Mouse (Mus musculus) limb, embryonic 12.5 days (tissue): Measurements from ENCODE around the gene Tdrd7. TPM values are rescaled to one million over a fixed set of nuclear protein-coding genes. Genes with fewer than 3 reads are reported as not detected.

Experiments
- ATAC-seq: fragments of 200-750 bp; cut with Nextera tagmentation; 2 replicates; pipeline ENCODE4 v1.8.0; 2017; ENCODE audit warnings: low read depth, moderate TSS enrichment; ENCODE audit not compliant: insufficient number of reproducible peaks, insufficient read depth, low FRiP score, low TSS enrichment
- H3K27ac ChIP-seq: fragments of 300-500 bp; sonication (generic); 2 replicates; pipeline ENCODE4 v1.5.1; 2016; ENCODE audit warnings: mild to moderate bottlenecking, moderate library complexity
- H3K27me3 ChIP-seq: fragments of 300-500 bp; sonication (generic); 2 replicates; pipeline ENCODE4 v1.6.1; 2016; ENCODE audit warnings: mild to moderate bottlenecking, moderate library complexity
- H3K36me3 ChIP-seq: fragments of 300-500 bp; sonication (generic); 2 replicates; pipeline ENCODE4 v1.6.1; 2016; ENCODE audit warnings: mild to moderate bottlenecking, moderate library complexity
- H3K4me1 ChIP-seq: fragments of 300-500 bp; sonication (generic); replicated peaks from 2 replicates; pipeline ENCODE4 v1.6.1; 2016
- H3K4me2 ChIP-seq: fragments of 300-500 bp; sonication (generic); 2 replicates; pipeline ENCODE4 v1.6.1; 2016; ENCODE audit warnings: mild to moderate bottlenecking, moderate library complexity
- H3K4me3 ChIP-seq: fragments of 300-500 bp; sonication (generic); replicated peaks from 2 replicates; pipeline ENCODE4 v1.5.1; 2016; ENCODE audit warnings: mild to moderate bottlenecking
- H3K9ac ChIP-seq: fragments of 300-500 bp; sonication (generic); replicated peaks from 2 replicates; pipeline ENCODE4 v1.6.1; 2016; ENCODE audit warnings: mild to moderate bottlenecking, moderate library complexity
- H3K9me3 ChIP-seq: fragments of 300-500 bp; sonication (generic); 2 replicates; pipeline ENCODE4 v1.6.1; 2016; ENCODE audit warnings: mild to moderate bottlenecking, moderate library complexity
- WGBS: fragments of 180-500 bp; shearing (Covaris S2); methylation state at CpG from one replicate; pipeline ENCODE4 v1.1.7; 2016; 5-methylcytosine and 5-hydroxymethylcytosine counted together
- polyA plus RNA-seq: library from polyadenylated mRNA; unstranded; fragments of >200 nt; fragmentation: Nextera tagmentation; extraction: Ambion mirVana; gene quantifications from 2 replicates; pipeline ENCODE4 v1.2.1, GENCODE M21; 2016

Gene Tdrd7
- polyA plus RNA-seq, 1 experiment from 2014 or later: 7.2 TPM

DNA sequence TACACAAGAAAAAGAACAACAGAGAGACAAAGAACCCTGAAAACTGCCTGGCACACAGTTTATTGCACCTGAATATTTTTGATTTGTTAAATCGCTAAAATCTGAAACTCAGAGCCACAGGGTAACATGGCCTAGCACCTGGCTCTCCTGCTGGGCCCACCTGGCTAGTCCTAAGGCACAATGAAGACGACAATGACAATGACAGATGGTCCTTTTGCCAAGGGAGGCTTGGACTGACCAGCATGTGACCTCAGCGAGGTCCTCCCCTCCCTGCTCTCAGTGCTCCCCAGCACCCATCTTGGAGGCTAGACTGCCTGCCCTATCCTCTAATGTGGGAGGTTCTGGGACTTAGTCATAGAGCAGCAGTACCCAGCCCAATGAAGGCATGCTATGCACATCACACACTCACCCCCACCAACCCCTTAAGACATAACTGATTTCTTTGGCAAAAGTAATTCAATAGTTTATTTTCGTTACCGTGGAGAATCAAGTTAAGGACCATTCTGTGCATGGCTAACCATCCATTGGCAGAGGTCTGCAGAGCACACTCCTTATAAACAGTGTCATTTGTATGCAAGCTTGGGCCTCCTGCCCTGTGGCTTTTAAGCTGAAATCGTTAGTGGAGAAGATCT, 104.8 kb downstream of the Tdrd7 start:
- Histone ChIP-seq H3K4me1 (0 out of 2 replicates have a peak, but pooled peaks cover 2% of the 10 kb centered on the region), H3K9me3 (no peaks in the 10 kb centered on the region), H3K9ac (no peak overlapping the region), H3K4me3 (no peak overlapping the region), H3K4me2 (no peak overlapping the region), H3K36me3 (no peaks in the 10 kb centered on the region), H3K27me3 (0 out of 2 replicates have a peak, but pooled peaks cover 8% of the 10 kb centered on the region), H3K27ac (no peak overlapping the region)
- WGBS: 77% methylated on average over 6 of the region's 6 CpGs
- no peak for ATAC-seq

DNA sequence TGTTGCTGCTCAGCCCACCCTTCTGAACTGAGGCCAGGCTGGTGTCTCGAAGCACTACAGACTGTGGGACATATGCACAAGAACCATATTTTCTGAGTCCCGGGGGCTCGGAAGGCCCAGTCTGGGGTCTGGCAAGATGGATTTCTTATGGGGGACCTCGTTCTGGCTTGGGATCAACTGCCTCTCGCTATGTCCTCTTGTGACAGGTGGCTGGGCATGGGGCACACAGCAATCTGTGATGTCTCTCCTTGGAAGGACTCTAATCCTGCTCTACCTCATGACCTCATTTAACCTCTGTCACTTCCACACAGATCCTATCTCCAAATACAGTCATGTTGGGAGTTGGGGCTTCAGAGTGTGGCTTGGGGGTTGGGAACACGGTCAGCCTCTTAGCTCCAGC, 107.5 kb downstream of the Tdrd7 start:
- ATAC-seq: no peak
- H3K9ac ChIP-seq: no peak overlapping the region
- H3K4me3 ChIP-seq: no peak overlapping the region
- WGBS: 89% methylated on average over 6 of the region's 6 CpGs
- no peaks in the 10 kb centered on the region for H3K36me3 ChIP-seq
- H3K27ac ChIP-seq: no peak overlapping the region
- no peak overlapping the region for H3K4me2 ChIP-seq
- no peaks in the 10 kb centered on the region for H3K4me1 ChIP-seq
- H3K9me3 ChIP-seq: no peaks in the 10 kb centered on the region
- H3K27me3 ChIP-seq: no peaks in the 10 kb centered on the region

DNA sequence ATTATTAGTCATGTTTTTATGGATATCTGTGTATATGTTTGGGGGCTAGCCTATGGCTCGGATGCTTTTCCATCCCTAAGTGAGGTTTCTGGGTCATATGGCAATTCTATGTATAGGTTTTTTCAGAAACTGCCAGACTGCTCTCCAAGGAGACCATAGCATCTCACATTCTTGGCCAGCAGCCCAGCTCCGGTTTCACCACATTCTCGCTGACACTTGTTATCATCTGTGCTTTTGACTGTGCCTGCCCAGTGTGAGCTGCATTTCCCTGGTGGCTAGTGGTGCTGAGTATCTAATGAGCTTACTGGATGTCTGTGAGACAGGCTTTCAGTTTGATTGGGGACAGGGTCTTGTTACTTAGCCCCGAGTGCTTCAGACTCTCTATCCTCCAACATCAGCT, 108.6 kb downstream of the Tdrd7 start:
- ATAC-seq: no peak
- Histone ChIP-seq H3K27ac (no peak overlapping the region), H3K4me3 (no peak overlapping the region), H3K4me1 (no peaks in the 10 kb centered on the region), H3K9ac (no peak overlapping the region), H3K4me2 (no peak overlapping the region), H3K9me3 (no peaks in the 10 kb centered on the region), H3K27me3 (no peaks in the 10 kb centered on the region), H3K36me3 (no peaks in the 10 kb centered on the region)
- WGBS: 61% methylated on average over 4 of the region's 4 CpGs

DNA sequence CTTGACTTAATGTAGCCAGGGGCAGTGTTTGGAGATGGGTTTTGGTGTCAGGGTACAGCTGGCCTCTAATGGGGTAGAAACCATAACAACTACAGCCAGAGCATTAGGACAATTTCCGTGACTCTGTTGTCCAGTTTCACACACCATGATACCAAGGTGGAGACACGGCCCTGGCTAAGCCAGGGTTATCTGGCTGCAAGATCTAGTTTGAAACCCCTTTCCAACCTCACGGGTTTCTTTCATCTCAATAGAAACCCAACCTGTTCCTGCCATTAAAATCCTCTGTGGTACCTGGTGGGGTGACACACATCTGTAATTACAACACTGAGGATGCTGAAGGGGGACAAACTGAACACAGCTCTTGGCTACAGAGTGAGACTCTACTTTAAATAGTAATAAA, 110.5 kb downstream of the Tdrd7 start:
- no peak overlapping the region for H3K27ac ChIP-seq
- H3K27me3 ChIP-seq: no peaks in the 10 kb centered on the region
- H3K4me1 ChIP-seq: no peaks in the 10 kb centered on the region
- H3K36me3 ChIP-seq: no peaks in the 10 kb centered on the region
- ATAC-seq: no peak
- no peaks in the 10 kb centered on the region for H3K9me3 ChIP-seq
- no peak overlapping the region for H3K4me3 ChIP-seq
- H3K4me2 ChIP-seq: no peak overlapping the region
- H3K9ac ChIP-seq: no peak overlapping the region
- 81% methylated on average over 3 of the region's 3 CpGs for WGBS

DNA sequence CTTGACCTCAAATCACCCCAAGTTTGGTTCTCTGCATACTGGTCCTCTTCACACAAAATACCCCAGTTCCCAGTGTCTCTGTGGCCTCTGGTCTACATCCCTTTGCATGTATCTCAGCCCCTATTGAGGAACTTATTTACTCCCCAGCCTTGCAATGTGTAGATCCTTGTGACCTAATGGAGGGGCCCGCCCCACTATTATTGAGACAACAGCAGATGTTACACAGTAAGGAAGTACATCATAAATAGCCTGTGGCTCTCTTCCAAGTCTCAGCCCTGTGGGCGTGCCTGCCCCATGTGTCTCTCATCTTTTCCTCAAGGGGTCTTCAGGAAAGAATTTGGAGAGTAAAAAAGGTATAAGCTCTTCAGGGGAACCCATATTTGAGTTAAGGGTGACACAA, 111.8 kb downstream of the Tdrd7 start:
- H3K9me3 ChIP-seq: no peaks in the 10 kb centered on the region
- H3K4me2 ChIP-seq: no peak overlapping the region
- no peak overlapping the region for H3K27ac ChIP-seq
- no peak overlapping the region for H3K4me3 ChIP-seq
- WGBS: 76% methylated on average over 2 of the region's 2 CpGs
- H3K36me3 ChIP-seq: no peaks in the 10 kb centered on the region
- no peaks in the 10 kb centered on the region for H3K27me3 ChIP-seq
- no peak for ATAC-seq
- no peaks in the 10 kb centered on the region for H3K4me1 ChIP-seq
- no peak overlapping the region for H3K9ac ChIP-seq

DNA sequence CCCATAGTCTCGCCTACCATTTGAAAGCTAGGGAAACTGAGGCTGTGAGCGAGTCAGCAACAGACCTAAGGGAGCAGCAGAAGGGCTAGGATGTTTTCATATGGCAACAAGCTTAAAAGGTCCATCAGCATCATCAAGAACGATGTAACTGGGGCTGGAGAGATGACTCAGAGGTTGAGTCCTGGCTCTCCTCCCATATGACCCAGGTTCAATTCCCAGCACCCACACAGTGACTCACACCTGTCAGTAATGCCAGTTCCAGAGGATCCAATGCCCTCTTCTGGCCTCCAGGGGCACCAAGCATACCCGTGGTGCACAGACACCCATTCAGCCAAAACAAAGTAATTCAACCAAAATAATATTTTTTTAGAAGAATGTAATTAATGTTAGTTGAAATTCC, 115.1 kb downstream of the Tdrd7 start:
- WGBS: 88% methylated on average over 4 of the region's 4 CpGs
- ATAC-seq: no peak
- Histone ChIP-seq H3K27me3 (no peaks in the 10 kb centered on the region), H3K4me2 (no peak overlapping the region), H3K36me3 (no peaks in the 10 kb centered on the region), H3K9ac (no peak overlapping the region), H3K4me3 (no peak overlapping the region), H3K27ac (no peak overlapping the region), H3K9me3 (no peaks in the 10 kb centered on the region), H3K4me1 (no peaks in the 10 kb centered on the region)

DNA sequence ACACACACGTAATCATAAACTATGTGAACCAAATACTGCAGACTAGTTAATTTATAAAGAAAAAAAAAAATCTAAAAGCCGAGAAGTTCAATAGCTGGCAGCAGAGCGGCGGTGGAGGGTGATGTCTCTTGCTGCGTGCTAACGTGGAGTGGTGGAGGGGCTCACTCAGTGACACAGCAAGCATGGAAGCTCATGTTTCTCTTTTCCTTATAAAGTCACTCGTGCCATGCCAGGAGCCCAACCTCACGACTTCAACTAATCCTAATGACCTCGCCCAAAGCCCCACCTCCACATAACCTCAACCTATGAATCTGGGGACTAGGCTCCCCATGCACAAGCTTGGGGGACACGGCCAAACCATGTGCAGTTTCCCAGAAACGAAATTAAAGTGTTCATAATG, 117.4 kb downstream of the Tdrd7 start:
- H3K4me2 ChIP-seq: no peak overlapping the region
- H3K4me3 ChIP-seq: no peak overlapping the region
- H3K9me3 ChIP-seq: no peaks in the 10 kb centered on the region
- WGBS: 65% methylated on average over 11 of the region's 11 CpGs
- H3K36me3 ChIP-seq: no peaks in the 10 kb centered on the region
- no peak overlapping the region for H3K27ac ChIP-seq
- 0 out of 2 replicates have a peak, but pooled peaks cover under 1% of the 10 kb centered on the region for H3K4me1 ChIP-seq
- H3K9ac ChIP-seq: no peak overlapping the region
- no peaks in the 10 kb centered on the region for H3K27me3 ChIP-seq
- ATAC-seq: no peak

Other genes with a start within 250 kb of the Tdrd7 start
- gene Aldh1b1, start 166.3 kb upstream of the Tdrd7 start, polyA plus RNA-seq: 1.2 and 1.3 TPM in 2 replicates
- gene Igfbpl1, start 138.4 kb upstream of the Tdrd7 start, polyA plus RNA-seq: 0.46 and 0.48 TPM in 2 replicates
- gene Stra6l, start 116.7 kb upstream of the Tdrd7 start, polyA plus RNA-seq: 1.7 and 2.0 TPM in 2 replicates
- 0.06 TPM in 1 of 2 replicates, not detected in the other for gene Ccdc180, start 75.0 kb upstream of the Tdrd7 start, polyA plus RNA-seq
- 4.8 and 5.1 TPM in 2 replicates for gene Tmod1, start 73.6 kb downstream of the Tdrd7 start, polyA plus RNA-seq
- gene Ncbp1, start 173.3 kb downstream of the Tdrd7 start, polyA plus RNA-seq: 102 and 104 TPM in 2 replicates
- 55.7 and 66.0 TPM in 2 replicates for gene Tstd2, start 173.4 kb downstream of the Tdrd7 start, polyA plus RNA-seq
- gene Xpa, start 231.0 kb downstream of the Tdrd7 start, polyA plus RNA-seq: 28.9 and 31.1 TPM in 2 replicates